Mouse (Mus musculus): ENCODE data around the gene Naa50. TPM values are rescaled to one million over a fixed set of nuclear protein-coding genes. Genes with fewer than 3 reads are reported as not detected.

Naa50 gene
- polyA plus RNA-seq, 1 experiment from 2014 or later, result 116 TPM

GRCm38 (mm10) chr16:44122122-44122521 is 17.5 kb upstream of the Naa50 start:
- Histone ChIP-seq H3K27ac (ENCODE audit: low read depth, low read length) (no peak overlapping the region), H3K4me3 (ENCODE audit: low read depth, low read length) (no peak overlapping the region), H3K27me3 (ENCODE audit: control insufficient read depth, insufficient read depth, low read length) (no peaks in the 10 kb centered on the region), H3K4me2 (ENCODE audit: low read depth, low read length, severe bottlenecking) (no peak overlapping the region), H3K9me3 (ENCODE audit: control insufficient read depth, low read length) (no peaks in the 10 kb centered on the region), H3K4me1 (replicated peaks; ENCODE audit: control insufficient read depth, insufficient read depth, low read length) (no peaks in the 10 kb centered on the region), H3K9ac (ENCODE audit: low read length) (no peak overlapping the region), H3K36me3 (ENCODE audit: control insufficient read depth, insufficient read depth, low read length) (no peaks in the 10 kb centered on the region)
- ATAC-seq (replicated peaks; ENCODE audit: low FRiP score) (no peak), DNase-seq (ENCODE audit: low spot score) (no peak)
- 93% methylated on average over 6 of the region's 6 CpGs for WGBS

DNA sequence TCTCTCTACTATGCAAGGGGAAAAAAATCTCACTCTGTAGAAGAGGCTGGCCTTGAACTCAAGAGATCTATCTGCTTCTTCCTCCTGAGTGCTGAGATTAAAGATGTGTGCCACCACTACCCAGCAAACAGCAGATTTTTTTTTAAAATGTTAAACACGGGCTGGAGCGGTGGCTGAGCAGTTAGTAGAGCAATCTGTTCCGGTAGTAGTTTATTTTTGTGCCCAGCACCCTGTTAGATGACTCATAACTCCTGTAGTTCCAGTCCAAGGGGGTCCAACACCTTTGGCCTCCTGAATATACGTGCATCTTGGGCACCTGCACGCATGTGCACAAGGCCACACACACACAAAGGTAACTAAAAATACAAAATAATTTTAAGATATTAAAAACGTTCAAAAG is 17.1 kb upstream of the Naa50 start:
- no peak overlapping the region for H3K9ac ChIP-seq (ENCODE audit: low read length)
- H3K4me1 ChIP-seq (replicated peaks; ENCODE audit: control insufficient read depth, insufficient read depth, low read length), result no peaks in the 10 kb centered on the region
- H3K27me3 ChIP-seq (ENCODE audit: control insufficient read depth, insufficient read depth, low read length), result no peaks in the 10 kb centered on the region
- no peak overlapping the region for H3K27ac ChIP-seq (ENCODE audit: low read depth, low read length)
- ATAC-seq (replicated peaks; ENCODE audit: low FRiP score), result no peak
- H3K4me2 ChIP-seq (ENCODE audit: low read depth, low read length, severe bottlenecking), result no peak overlapping the region
- H3K4me3 ChIP-seq (ENCODE audit: low read depth, low read length), result no peak overlapping the region
- no peaks in the 10 kb centered on the region for H3K9me3 ChIP-seq (ENCODE audit: control insufficient read depth, low read length)
- H3K36me3 ChIP-seq (ENCODE audit: control insufficient read depth, insufficient read depth, low read length), result no peaks in the 10 kb centered on the region
- 90% methylated on average over 6 of the region's 6 CpGs for WGBS
- no peak for DNase-seq (ENCODE audit: low spot score)

DNA sequence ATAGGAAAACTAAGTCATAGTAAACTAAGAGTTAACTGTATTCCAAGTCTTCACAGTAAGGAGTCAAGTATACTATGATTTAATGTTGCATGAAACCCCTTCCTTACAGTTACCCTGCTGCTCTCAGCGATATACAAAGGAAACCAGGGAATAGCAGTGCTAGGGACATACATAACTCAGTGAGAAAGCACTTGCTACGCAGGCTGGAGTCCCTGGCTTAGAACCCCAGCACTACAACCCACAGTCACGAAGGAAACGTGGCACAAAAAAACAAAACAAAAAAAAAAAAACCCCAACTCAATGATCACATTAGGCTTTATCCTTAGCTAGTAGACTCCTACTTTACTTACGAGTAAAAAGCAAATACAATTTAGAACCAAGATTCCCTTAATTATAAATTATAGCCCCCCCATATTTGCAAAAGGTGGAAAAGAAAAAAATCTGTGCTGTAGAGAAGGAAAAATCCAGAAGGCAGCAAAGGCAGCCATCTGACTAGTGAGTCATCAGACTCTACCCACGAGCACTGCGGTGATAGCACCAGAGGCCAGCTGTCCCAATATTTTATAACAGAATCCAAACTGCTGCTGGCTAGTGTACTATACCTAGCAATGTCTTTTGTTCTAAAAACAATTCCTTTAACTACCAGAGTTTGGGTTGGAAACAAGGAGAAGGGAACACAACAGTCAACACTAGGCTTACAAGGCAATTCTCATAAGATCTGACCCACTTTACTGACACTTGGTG is 16.5 kb upstream of the Naa50 start:
- Histone ChIP-seq H3K9me3 (ENCODE audit: control insufficient read depth, low read length) (no peaks in the 10 kb centered on the region), H3K9ac (ENCODE audit: low read length) (no peak overlapping the region), H3K4me2 (ENCODE audit: low read depth, low read length, severe bottlenecking) (no peak overlapping the region), H3K36me3 (ENCODE audit: control insufficient read depth, insufficient read depth, low read length) (no peaks in the 10 kb centered on the region), H3K4me1 (replicated peaks; ENCODE audit: control insufficient read depth, insufficient read depth, low read length) (no peaks in the 10 kb centered on the region), H3K27ac (ENCODE audit: low read depth, low read length) (no peak overlapping the region), H3K27me3 (ENCODE audit: control insufficient read depth, insufficient read depth, low read length) (no peaks in the 10 kb centered on the region), H3K4me3 (ENCODE audit: low read depth, low read length) (no peak overlapping the region)
- WGBS, result 96% methylated on average over 7 of the region's 7 CpGs
- DNase-seq (ENCODE audit: low spot score) (no peak), ATAC-seq (replicated peaks; ENCODE audit: low FRiP score) (no peak)

DNA sequence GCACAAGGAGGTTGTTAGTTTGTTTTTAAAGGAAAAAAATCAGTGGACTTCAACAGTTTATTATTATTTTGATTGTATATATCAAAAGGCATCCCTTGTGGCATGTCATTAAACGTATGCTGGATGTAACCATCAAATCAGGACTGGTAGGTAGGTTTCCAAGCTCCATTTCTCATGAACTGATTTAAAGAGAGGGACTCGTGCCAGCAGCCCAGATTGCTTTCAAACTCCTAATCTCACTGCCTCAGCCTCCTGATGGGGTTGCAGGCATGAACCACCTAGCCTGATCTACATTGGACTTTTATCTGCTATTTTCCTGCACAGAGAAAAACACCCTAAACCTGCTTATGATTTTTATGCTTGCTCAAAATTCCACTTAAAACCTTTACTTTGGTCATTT is 15.8 kb upstream of the Naa50 start:
- DNase-seq (ENCODE audit: low spot score), result no peak
- Histone ChIP-seq H3K9ac (ENCODE audit: low read length) (no peak overlapping the region), H3K4me2 (ENCODE audit: low read depth, low read length, severe bottlenecking) (no peak overlapping the region), H3K27ac (ENCODE audit: low read depth, low read length) (no peak overlapping the region), H3K4me1 (replicated peaks; ENCODE audit: control insufficient read depth, insufficient read depth, low read length) (no peaks in the 10 kb centered on the region), H3K4me3 (ENCODE audit: low read depth, low read length) (no peak overlapping the region), H3K27me3 (ENCODE audit: control insufficient read depth, insufficient read depth, low read length) (no peaks in the 10 kb centered on the region), H3K9me3 (ENCODE audit: control insufficient read depth, low read length) (no peaks in the 10 kb centered on the region), H3K36me3 (ENCODE audit: control insufficient read depth, insufficient read depth, low read length) (no peaks in the 10 kb centered on the region)
- WGBS, result 83% methylated on average over 2 of the region's 2 CpGs
- ATAC-seq (replicated peaks; ENCODE audit: low FRiP score), result no peak

DNA sequence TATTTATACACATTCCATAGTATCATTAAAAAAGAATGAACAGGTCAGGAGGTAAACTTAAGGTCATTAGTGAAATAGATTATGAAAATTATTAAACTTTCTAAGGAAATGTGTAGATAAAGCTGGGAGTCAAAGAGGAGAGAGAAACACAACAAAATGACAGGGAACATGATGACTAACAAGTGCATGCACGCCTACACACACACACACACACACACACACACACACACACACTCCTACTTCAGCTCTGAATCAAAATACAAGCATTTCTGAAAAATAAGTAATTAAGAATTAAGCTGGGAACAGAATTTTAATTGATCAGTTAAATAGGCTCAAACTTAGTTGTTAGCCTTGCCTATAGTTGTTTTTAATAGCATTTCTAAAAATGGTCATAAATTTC is 14.9 kb upstream of the Naa50 start:
- H3K4me1 ChIP-seq (replicated peaks; ENCODE audit: control insufficient read depth, insufficient read depth, low read length), result no peaks in the 10 kb centered on the region
- no peak overlapping the region for H3K9ac ChIP-seq (ENCODE audit: low read length)
- H3K27me3 ChIP-seq (ENCODE audit: control insufficient read depth, insufficient read depth, low read length), result no peaks in the 10 kb centered on the region
- no peak for DNase-seq (ENCODE audit: low spot score)
- no peaks in the 10 kb centered on the region for H3K36me3 ChIP-seq (ENCODE audit: control insufficient read depth, insufficient read depth, low read length)
- H3K4me2 ChIP-seq (ENCODE audit: low read depth, low read length, severe bottlenecking), result no peak overlapping the region
- no peak for ATAC-seq (replicated peaks; ENCODE audit: low FRiP score)
- no peak overlapping the region for H3K27ac ChIP-seq (ENCODE audit: low read depth, low read length)
- WGBS, result 72% methylated on average over 1 of the region's 1 CpGs
- H3K4me3 ChIP-seq (ENCODE audit: low read depth, low read length), result no peak overlapping the region
- H3K9me3 ChIP-seq (ENCODE audit: control insufficient read depth, low read length), result no peaks in the 10 kb centered on the region

DNA sequence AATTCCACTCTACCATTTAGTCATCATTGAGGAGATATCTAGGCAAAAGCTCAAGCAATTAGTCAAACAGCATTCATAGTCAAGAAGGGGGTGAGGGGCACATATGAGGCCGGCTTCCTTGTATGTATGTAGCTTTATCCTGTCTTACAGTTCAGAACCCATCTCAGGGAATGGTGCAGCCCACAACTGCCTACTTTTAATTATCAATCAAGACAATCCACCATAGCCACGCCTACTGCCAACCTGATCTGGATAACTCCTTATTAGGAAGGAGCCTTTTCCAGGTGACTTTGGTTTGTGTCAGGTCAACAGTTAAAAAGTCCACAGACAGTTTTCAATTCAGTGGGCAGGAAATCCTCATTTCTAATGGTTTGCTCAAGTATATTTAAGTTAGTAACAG is 14.2 kb upstream of the Naa50 start:
- Histone ChIP-seq H3K9me3 (ENCODE audit: control insufficient read depth, low read length) (no peaks in the 10 kb centered on the region), H3K4me3 (ENCODE audit: low read depth, low read length) (no peak overlapping the region), H3K4me1 (replicated peaks; ENCODE audit: control insufficient read depth, insufficient read depth, low read length) (no peaks in the 10 kb centered on the region), H3K27me3 (ENCODE audit: control insufficient read depth, insufficient read depth, low read length) (no peaks in the 10 kb centered on the region), H3K36me3 (ENCODE audit: control insufficient read depth, insufficient read depth, low read length) (no peaks in the 10 kb centered on the region), H3K4me2 (ENCODE audit: low read depth, low read length, severe bottlenecking) (no peak overlapping the region), H3K27ac (ENCODE audit: low read depth, low read length) (no peak overlapping the region), H3K9ac (ENCODE audit: low read length) (no peak overlapping the region)
- DNase-seq (ENCODE audit: low spot score), result no peak
- no peak for ATAC-seq (replicated peaks; ENCODE audit: low FRiP score)
- WGBS, result 84% methylated on average over 2 of the region's 2 CpGs

DNA sequence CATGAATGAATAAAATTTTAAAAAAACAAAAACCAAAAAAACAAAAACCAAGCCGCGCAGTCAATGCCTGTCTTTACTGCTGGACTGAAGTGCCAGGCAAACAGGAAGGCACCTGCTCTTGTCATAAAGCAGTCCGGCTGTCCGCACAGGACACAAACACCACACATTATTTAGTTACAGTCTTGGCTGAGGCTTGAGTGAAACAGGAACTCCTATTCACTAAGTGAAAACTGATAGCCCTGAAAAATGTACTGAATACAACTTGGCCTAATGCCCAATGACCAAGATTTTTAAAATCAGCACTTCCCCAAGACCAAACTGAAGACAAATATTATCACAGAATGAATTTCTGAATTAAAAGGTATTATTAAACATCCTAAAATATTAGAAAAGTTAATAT is 13.2 kb upstream of the Naa50 start:
- Histone ChIP-seq H3K27me3 (ENCODE audit: control insufficient read depth, insufficient read depth, low read length) (no peaks in the 10 kb centered on the region), H3K9me3 (ENCODE audit: control insufficient read depth, low read length) (no peaks in the 10 kb centered on the region), H3K4me2 (ENCODE audit: low read depth, low read length, severe bottlenecking) (no peak overlapping the region), H3K36me3 (ENCODE audit: control insufficient read depth, insufficient read depth, low read length) (no peaks in the 10 kb centered on the region), H3K4me3 (ENCODE audit: low read depth, low read length) (no peak overlapping the region), H3K9ac (ENCODE audit: low read length) (no peak overlapping the region), H3K27ac (ENCODE audit: low read depth, low read length) (no peak overlapping the region), H3K4me1 (replicated peaks; ENCODE audit: control insufficient read depth, insufficient read depth, low read length) (no peaks in the 10 kb centered on the region)
- DNase-seq (ENCODE audit: low spot score), result no peak
- no peak for ATAC-seq (replicated peaks; ENCODE audit: low FRiP score)
- 91% methylated on average over 4 of the region's 4 CpGs for WGBS

GRCm38 (mm10) chr16:44132300-44132699 is 7.3 kb upstream of the Naa50 start:
- no peak overlapping the region for H3K9ac ChIP-seq (ENCODE audit: low read length)
- H3K4me3 ChIP-seq (ENCODE audit: low read depth, low read length), result no peak overlapping the region
- 87% methylated on average over 4 of the region's 4 CpGs for WGBS
- no peak overlapping the region for H3K4me2 ChIP-seq (ENCODE audit: low read depth, low read length, severe bottlenecking)
- no peak overlapping the region for H3K27ac ChIP-seq (ENCODE audit: low read depth, low read length)
- H3K36me3 ChIP-seq (ENCODE audit: control insufficient read depth, insufficient read depth, low read length), result no peaks in the 10 kb centered on the region
- ATAC-seq (replicated peaks; ENCODE audit: low FRiP score) (no peak), DNase-seq (ENCODE audit: low spot score) (no peak)
- no peaks in the 10 kb centered on the region for H3K4me1 ChIP-seq (replicated peaks; ENCODE audit: control insufficient read depth, insufficient read depth, low read length)
- no peaks in the 10 kb centered on the region for H3K9me3 ChIP-seq (ENCODE audit: control insufficient read depth, low read length)
- H3K27me3 ChIP-seq (ENCODE audit: control insufficient read depth, insufficient read depth, low read length), result no peaks in the 10 kb centered on the region

GRCm38 (mm10) chr16:44133187-44133586 is 6.4 kb upstream of the Naa50 start:
- Histone ChIP-seq H3K27ac (ENCODE audit: low read depth, low read length) (no peak overlapping the region), H3K4me1 (replicated peaks; ENCODE audit: control insufficient read depth, insufficient read depth, low read length) (no peaks in the 10 kb centered on the region; the same call in 1 of the 2 replicates), H3K9me3 (ENCODE audit: control insufficient read depth, low read length) (no peaks in the 10 kb centered on the region), H3K9ac (ENCODE audit: low read length) (no peak overlapping the region), H3K27me3 (ENCODE audit: control insufficient read depth, insufficient read depth, low read length) (no peaks in the 10 kb centered on the region), H3K4me2 (ENCODE audit: low read depth, low read length, severe bottlenecking) (no peak overlapping the region), H3K36me3 (ENCODE audit: control insufficient read depth, insufficient read depth, low read length) (no peaks in the 10 kb centered on the region), H3K4me3 (ENCODE audit: low read depth, low read length) (no peak overlapping the region)
- 89% methylated on average over 3 of the region's 3 CpGs for WGBS
- DNase-seq (ENCODE audit: low spot score) (no peak), ATAC-seq (replicated peaks; ENCODE audit: low FRiP score) (no peak)

Measured in forebrain, embryonic 11.5 days (tissue).